In the genomic region with DNA sequence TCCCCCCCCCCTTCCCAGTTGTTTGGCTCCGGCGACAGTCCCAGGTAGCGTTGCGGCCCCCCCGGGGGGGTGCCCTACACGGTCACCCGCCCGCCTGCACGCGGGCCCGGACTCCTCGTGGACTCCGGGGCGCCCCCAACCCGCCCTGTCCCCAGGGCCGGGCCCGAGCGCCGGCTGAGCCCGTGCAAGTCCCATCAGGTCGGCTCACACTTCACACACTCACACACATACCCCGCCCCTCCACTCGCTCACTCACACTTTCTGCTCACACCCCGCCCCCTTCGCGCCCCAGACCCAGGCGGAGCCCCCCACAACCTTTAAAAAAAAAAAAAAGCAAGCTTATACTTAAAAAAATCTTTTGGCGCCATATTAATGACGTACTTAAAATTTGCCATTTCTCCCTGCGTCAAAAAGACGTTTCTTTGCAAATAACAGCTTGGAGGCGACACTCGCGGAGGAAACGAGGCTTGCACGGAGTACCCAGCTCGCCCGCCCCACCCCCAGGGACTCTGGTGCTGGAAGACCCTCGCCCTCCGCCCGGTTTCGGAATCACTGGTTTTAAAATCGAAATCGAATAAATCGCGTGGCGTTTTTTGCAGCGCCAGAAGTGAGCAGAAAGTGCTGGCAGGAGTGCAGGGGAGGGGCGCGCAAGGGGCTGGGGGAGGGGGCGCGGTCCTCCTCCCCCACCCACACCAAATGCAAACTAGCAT, we compare ENCODE assay signal across 1 mouse cellular context.
TF ChIP-seq lines count a peak whose summit lies in the region.

No protein-coding gene starts in this region.

TF ChIP-seq in CH12.LX, 34 proteins besides CTCF, POLR2A, EP300 and RAD21 (continued from another document):
- no peak; the same call in 1 of the 2 replicates for TF ChIP-seq MYC (IDR thresholded peaks at IDR 0.05; ENCODE audit: low read depth, low read length)
- TF ChIP-seq IRF4 (IDR thresholded peaks at IDR 0.05; ENCODE audit: low read depth, low read length): peak; percentile 58; the same call in 1 of the 2 replicates
- no peak for TF ChIP-seq USF1 (IDR thresholded peaks at IDR 0.05; ENCODE audit: low read depth, low read length)
- TF ChIP-seq NELFE (IDR thresholded peaks at IDR 0.05; ENCODE audit: low read depth, low read length): peak; percentile 38; the same call in 1 of the 2 replicates
